Mouse (Mus musculus) heart, postnatal 25 days (tissue): ENCODE measurements around the gene Plcxd2. TPM values are rescaled to one million over a fixed set of nuclear protein-coding genes. Genes with fewer than 3 reads are reported as not detected.

Experiments used
- DNase-seq: peaks from one replicate; pipeline ENCODE4 v3.0.0; 2022; ENCODE audit warnings: low spot score
- intact Hi-C: fragments of 180-260 bp; cut with DNase I; formaldehyde crosslinking; loops from one replicate; pipeline ENCODE4 v1.15.1; 2025
- total RNA-seq, 2 experiments: library from RNA; stranded (reverse); gene quantifications; 2 replicates each; pipeline ENCODE4 v1.2.3; 2021

Plcxd2 gene
- total RNA-seq, 2 experiments from 2014 or later: 0.16 to 0.20 TPM

DNA sequence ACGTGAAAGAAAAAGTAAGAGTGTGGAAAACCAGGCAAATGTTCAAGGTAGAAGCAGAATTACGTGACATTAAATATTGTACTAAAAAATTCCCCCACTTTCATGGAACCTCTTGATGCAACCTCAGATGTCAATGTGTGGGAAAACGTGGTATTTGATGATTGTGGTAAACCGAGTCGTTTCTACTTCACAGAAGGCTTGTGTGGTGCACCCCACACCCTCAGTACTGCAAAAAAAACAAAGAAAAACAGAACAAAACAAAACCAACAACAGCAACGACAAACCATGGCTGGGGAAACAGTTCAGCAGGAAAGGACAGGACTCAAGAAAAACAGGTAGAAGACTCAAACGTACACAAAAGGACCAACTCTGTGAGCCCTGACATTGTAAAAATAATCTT lies 11.8 kb downstream of the Plcxd2 start:
- intact Hi-C loops: no loop called here
- DNase-seq: no peak

DNA sequence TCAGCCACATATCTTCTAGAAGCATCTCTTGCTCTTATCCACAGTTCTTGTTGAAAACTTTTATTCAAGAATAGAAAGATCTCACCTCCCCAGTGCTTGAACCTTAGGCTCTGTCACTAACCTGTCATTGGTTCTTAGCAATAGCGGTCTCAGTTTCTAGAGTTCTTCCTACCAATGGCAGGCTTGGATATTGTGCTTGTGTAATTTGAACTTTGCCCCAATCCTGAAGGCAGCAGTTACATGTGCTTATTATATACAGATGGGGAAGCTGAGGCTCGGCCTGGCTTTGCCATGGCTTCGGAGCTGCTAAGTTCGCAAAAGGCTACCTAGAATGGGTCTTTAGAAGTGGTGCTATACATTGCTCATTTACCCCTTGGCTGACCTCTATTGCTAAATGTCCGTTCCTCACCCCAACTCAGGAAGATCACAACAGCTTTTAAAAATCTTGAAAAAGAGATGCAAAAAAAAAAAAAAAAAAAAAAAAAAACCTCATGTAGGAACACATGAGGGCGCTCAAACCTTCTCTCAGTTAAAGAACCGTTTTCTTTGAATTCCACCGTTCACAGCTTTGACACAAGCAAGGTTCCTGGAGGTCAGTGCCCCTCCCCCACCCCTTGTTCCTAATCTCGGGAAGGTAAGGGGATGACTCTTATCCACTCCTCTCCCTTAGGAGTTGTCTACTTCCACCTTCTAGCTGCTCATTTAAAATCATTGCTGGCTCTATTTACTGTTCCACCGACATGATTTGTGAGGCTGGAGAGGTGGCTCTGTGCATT lies 18.9 kb downstream of the Plcxd2 start:
- intact Hi-C loops: loop anchor here (2.0 to 5.0 kb wide), 2 partner anchors 32 to 111 kb away; no protein-coding TSS in a partner anchor
- DNase-seq: no peak

DNA sequence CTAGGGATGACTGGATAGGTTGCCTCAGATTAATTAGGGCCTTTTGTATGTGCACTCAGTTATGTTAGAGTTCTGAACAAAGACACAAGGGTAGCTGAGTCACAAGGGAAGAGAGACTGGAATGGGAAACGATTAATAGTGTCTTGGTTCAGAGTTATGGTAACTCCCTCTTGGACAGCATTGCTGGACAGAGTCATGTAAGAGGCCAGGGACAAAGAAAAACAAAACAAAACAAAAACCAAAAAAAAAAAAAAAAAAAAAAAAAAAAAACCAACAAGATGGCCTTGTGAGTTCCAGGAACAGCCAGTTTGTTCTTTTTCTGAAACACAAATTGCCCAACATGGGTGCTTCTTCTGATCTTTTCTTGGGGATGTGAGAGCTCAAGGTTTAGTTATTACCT lies 23.8 kb downstream of the Plcxd2 start:
- DNase-seq: no peak
- intact Hi-C loops: no loop called here

DNA sequence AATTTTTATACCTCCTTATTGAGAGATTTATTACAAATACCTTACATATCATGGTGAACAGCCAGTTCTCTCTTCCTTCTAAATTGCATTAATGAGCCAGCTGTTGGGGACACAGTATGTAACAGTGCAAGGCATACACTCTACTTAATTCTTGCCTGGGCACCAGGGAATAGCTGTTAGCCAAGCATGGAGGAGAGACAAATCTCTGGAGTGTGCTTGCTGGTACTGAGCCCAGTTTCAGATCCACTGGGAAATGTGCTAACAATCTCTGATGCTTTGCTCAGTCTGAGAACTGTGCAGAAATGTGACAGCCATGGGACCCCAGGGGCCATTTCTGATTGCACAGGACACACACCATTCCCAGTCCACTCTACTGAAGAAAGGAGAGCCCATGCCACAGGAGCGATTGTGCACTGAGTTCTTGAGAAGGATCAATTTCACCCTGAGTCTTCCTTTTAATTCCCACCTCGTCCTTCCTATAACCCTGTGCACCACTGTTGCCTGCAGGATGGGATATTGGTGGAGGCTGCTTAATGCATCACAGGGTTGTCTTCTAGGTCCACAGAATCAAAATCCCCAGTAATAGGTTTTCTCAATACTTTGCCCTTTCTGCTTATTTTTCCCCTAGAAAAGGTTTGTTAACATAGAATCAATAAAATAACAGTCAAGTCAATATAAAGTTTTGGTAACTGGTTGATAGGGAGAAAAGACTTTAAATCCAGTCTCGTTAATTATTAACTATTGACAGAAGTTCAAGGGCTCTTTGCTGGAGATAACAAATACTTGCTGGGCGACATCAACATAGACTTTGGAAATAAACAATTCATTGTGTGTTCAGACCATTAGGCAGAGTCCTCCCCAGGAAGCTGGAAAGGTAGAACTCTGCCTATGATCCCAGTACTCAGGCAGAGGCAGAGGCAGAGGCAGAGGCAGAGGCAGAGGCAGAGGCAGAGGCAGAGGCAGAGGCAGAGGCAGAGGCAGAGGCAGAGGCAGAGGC lies 25.1 kb downstream of the Plcxd2 start:
- DNase-seq: no peak
- intact Hi-C loops: no loop called here

DNA sequence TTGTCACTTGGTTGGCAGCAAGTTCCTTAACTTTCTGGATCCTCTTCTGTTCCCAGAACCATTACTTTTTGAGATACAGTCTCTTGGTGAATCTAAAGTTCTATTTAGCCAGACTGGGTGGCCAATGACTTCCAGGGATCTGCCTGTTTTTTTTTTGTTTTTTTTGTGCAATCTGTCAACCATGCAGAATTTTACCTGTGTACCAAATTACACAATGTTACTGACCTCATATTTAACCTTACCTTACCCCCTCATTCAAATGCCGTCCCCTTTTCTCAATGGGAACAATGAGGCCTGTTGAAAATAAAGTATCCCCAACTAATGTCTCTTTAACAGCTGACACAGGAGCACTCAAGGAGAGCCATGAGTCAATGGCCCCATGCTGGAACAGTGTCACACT lies 33.8 kb downstream of the Plcxd2 start:
- no peak for DNase-seq
- intact Hi-C loops: no loop called here

DNA sequence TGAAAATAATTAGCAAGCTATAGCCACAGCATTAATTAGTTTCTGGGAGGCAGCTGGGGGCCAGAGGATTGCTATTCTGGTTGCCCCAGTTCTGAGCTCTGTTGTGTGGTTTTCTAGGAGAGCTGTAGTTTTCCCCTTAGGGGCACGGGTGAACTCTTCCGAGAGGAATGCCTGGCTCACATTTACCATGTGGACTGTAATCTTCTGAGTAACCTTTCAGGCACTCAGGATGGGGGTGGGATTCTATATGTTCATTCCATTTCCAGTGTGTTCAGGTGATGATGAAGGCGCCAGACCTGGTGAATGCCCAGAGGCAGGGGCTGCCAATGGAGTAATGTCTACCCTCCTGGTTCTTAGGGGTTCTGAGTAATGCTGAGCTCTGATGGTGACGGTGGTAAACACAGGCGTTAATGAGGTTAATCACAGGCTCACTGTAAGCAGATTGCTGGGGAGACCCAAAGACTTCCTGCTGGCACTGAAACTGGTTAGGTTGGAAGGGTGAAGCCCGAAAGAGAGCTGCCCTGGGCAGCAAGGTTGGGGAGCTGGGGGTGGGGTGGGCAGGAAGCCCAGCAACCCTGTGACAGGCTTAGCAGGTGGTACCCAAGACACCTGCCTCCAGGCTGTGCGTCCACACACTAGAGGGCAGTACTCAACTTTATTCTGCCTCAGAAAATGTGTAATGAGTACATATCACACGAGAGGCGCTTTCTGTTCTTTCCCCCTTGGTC lies 35.9 kb downstream of the Plcxd2 start:
- intact Hi-C loops: loop anchor here (2.0 to 5.0 kb wide), 2 partner anchors 48 to 73 kb away; no protein-coding TSS in a partner anchor
- DNase-seq: no peak

DNA sequence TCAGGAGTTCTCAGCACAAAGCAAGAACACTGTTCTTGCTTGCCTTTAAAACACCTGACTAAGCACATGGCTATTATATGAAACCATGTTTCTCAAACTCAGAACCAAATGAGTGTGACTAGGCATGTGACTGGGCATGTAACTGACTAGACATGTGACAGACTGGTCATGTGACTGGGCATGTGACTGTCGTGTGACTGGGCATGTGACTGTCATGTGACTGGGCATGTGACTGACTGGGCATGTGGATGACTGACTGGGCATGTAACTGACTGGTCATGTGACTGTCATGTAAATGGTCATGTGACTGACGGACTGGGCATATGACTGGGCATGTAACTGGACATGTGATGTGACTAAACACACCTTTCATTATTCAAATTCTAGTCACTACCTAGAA lies 39.8 kb downstream of the Plcxd2 start:
- intact Hi-C loops: loop anchor here (5.0 kb wide), 1 partner anchor 52 kb away; no protein-coding TSS in a partner anchor
- DNase-seq: no peak

DNA sequence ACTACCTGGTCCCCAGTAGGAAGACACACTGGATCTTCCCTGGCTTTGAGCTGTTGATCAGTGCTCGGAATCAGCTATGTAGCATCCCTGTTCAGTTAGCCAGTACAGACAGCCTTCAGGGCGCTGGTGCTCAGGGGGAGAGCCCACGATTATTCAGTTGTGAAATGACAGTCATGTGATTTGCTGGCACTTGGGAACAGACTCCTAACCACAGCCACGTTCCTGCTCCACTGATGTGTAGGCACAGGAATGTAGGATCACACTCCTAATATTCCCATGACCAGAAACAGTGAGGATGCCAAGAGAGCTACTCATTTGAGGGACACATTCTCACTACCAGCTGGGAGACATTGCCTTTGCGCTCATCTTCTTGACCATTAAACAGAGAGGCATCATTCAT lies 41.3 kb downstream of the Plcxd2 start:
- no peak for DNase-seq
- intact Hi-C loops: no loop called here

DNA sequence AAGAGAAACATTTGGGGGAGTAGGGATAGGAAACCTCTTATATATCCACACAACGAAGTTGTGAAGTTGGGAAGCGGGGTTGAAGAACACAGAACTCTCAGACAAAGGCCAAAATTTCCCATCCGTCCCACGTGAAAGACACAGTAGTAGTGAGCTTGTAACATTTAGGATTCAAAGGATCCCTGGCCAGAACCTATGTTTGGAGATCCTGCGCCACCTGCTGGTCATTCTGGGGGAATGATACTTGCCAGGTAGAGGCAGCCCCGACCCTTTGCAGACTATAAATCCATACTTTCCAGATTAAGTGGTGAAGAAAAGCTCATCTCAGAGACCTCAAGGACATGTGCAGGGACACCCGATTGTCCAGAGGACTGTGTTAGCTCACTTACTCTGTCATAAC lies 42.5 kb downstream of the Plcxd2 start:
- intact Hi-C loops: loop anchor here (1.0 to 2.0 kb wide), 3 partner anchors 123 to 282 kb away; no protein-coding TSS in a partner anchor
- peak; percentile 36 for DNase-seq

DNA sequence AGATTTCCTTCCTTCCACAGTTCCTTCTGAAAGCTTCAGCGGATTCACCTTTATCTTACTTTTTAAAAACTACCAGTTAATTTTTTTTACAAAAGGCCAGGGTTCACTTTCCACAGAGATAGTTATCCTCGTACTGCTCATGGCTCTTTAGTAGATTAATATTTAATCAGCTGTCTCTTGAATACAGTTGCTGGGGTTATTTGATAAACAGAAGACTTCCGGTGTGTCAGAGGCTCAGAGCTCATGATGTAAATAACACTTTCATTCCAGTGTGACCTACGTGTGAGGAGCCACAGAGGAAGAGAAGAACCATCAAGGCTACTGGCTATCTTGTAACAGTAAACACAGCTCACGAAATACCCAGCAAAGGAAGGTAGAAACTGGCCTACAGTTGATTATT lies 43.4 kb downstream of the Plcxd2 start:
- DNase-seq: no peak
- intact Hi-C loops: loop anchor here (1.0 to 2.0 kb wide), 3 partner anchors 122 to 281 kb away; no protein-coding TSS in a partner anchor

DNA sequence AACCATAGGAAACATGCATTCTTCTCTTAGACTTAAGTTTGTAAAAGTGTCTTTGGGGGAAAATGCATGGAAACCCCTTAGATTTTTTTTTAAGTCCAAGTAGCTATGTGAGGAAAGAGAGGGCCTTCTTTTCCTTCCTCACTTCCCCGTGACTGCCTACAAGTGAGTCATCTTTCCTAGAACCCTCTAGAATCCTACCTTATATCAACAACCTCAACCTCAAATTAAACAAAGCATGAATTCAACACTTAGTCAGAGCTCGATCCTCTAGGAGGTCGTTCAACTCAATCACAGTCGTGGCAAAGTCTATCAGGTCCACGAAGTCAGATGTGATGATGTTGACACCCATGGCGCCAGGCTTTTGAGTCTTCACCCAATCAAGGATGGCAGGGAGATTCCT lies 45.2 kb downstream of the Plcxd2 start:
- intact Hi-C loops: loop anchor here (5.0 kb wide), 1 partner anchor 72 kb away; no protein-coding TSS in a partner anchor
- no peak for DNase-seq

DNA sequence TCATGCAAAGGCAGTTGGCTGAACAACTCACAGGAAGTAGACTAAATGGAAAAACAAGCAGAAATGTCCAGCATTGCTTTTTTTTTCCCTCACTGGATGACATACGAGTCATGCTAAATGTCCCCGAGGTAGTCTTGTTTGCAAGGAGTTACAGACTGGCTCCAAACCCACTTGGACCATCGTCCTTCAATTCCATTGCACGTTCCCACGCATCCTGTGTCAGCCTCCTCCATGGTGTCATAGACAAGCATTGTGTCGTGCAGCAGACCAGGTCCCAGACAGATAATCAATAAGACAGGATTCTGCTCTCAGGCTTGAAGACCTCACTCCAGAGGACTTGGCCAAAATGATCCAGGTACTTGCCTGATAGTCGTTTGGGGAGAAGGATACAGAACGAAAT lies 46.2 kb downstream of the Plcxd2 start:
- intact Hi-C loops: loop anchor here (5.0 kb wide), 1 partner anchor 72 kb away; no protein-coding TSS in a partner anchor
- DNase-seq: no peak

DNA sequence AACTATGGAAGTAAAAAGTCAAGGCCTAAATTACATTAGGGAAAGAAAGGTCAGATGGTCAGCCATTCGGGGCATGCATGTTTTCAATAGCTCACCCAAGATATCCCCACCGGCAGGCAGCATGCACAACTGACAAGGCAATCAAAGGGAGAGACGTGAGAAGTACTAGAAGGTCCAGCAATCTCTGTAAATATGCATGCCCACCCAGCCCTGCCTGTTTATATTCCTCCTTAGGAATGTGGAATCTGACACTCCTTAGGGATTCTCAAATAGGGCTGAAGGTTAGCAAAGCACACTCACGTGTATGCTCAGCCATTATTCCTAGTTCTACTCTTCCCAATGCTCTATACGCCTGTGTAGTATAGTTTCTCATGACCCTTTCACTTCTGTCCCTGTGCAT lies 46.9 kb downstream of the Plcxd2 start:
- DNase-seq: no peak
- intact Hi-C loops: loop anchor here (5.0 kb wide), 1 partner anchor 71 kb away; no protein-coding TSS in a partner anchor

DNA sequence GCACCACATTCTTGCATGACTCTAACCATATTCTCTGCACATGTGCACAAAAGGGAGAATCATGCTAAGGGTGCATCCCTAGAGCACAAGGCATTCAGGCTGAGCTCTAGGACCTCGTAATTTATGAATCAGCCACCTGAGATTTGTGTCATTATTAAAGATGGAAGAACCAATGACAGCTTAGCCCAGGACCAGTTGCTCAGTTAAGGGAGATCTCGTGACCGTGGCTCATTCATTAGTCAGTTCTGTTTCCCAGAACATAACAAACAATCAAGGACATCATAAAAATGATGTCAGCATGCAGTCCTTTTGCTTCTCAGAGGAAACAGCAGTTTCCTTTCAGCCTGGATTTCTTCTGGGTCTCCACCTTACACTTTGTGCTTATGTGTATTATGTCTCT lies 49.0 kb downstream of the Plcxd2 start:
- no peak for DNase-seq

DNA sequence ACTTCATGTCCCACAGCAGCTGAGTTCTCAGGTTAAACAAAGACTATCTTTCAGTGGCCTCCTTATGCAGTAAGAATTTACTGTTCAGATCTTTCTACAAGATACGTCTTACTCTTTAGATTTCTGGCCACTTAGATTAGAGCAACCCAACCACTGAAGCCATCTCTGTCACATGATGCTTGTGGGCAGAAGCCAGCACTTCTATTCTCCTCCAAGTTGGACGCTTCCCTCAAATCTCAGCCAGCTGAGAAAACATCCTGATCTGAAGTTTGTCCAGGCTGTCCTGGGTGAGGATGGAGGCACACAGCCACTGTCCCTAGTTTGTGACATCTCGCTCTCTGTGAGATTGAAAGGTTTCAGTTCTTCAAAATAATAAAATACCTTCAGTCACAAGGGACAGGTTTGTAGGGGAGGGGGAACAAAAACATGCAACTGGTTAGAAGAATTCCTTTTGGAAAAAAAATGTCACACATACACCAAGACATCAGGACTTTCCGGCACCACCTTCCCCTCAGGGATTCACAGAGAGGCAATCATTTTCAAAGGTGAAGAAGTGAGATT lies 53.5 kb downstream of the Plcxd2 start:
- no peak for DNase-seq
- intact Hi-C loops: no loop called here

More for the DNA sequence above, 49.0 kb downstream of the Plcxd2 start:
- intact Hi-C loops: loop anchor here (5.0 kb wide), 1 partner anchor 69 kb away; no protein-coding TSS in a partner anchor

DNA sequence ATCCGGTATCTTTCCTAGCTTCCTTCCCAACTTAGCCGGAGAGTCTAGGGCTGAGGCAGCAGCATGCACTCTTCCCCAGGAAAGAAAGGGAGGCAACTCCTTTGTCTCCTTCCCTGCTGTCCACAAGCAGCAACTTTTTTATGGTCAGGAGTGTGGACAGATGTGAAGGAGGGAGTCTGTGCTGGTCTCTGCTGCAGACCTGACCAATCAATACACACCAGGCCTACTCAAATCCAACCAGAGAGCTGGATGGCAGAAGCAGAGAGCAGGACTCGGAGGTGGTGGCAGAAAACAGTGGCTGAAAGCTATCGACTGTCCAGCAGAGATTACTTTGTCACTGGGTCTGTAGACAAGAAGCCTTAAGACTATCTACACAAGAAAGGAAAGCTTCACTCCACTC lies 56.6 kb downstream of the Plcxd2 start, which contains the start of gene Phldb2:
TSS of gene Phldb2 (minus strand) at position 205 of the 400 bp plus-strand sequence.
- DNase-seq: no peak
- intact Hi-C loops: no loop called here

DNA sequence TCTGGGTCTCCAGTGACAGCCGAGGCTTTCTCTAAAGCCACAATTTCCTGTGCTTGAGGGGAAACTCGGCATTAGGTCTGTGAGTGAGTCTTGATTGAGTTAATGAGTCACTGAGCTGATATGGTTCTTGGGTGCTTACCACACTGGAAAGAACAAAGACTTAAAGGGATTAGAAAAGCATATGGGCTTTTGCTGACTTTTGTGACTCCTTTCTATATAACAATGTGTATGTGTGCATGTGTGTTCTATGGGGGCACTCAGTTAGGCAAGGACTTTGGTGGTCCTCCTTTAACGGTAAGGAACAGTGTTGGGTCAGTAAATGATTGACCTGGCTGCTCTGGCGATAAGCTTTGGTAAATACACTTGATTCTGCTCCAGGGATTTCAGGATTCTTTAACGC lies 57.5 kb downstream of the Plcxd2 start:
- DNase-seq: no peak
- intact Hi-C loops: no loop called here

DNA sequence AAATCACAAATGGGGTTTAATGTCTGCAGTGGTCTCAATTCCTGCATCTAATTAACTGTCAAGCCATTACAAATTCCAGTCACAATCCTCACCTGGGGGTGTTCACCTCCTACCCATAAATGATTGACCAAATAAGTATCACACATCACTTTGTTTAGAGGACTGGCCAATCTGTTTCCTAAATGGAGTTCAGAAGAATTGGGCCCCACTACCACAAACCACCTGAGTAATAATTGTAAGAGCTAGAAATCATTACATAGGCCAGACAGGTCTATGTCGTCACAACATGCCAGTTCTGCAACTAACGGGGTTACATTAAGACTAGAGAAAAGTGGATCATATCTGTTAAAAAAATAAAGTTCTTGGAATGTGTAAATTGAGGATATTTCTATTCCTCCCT lies 58.0 kb downstream of the Plcxd2 start:
- intact Hi-C loops: no loop called here

DNA sequence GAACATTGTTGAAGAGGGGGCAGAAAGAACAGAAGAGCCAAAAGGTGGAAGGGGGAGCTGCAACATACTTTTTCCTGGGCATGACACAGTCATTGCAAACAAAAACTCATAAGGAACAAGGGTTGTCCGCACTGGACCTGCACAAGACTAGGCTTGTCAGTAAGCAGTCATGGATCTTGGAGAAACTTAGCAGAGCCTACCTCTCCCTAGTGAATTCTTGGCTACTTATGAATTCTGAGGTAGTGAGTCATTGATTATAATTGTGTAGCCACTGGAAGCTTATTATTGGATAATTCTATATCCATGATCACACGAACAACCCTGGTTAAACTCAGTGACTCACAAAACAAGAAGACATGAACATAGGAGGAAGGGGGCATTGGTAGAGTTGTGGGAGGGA lies 63.7 kb downstream of the Plcxd2 start:
- DNase-seq: no peak
- intact Hi-C loops: no loop called here

More for the DNA sequence above, 58.0 kb downstream of the Plcxd2 start:
- DNase-seq: no peak
